Mouse (Mus musculus): ENCODE measurements around the gene Trpm7. TPM values are rescaled to one million over a fixed set of nuclear protein-coding genes. Genes with fewer than 3 reads are reported as not detected.

The Trpm7 gene
- polyA plus RNA-seq, 1 experiment from 2014 or later, result 54.4 TPM

- Histone ChIP-seq H3K27me3 (no peaks in the 10 kb centered on the region), H3K9ac (no peak overlapping the region), H3K9me3 (no peaks in the 10 kb centered on the region), H3K4me2 (replicated peaks) (no peak overlapping the region), H3K4me3 (no peak overlapping the region), H3K36me3 (peaks cover 46% of the 10 kb centered on the region), H3K27ac (no peak overlapping the region), H3K4me1 (no peaks in the 10 kb centered on the region)
- WGBS, result 91% methylated on average over 3 of the region's 3 CpGs
- ATAC-seq (ENCODE audit: insufficient number of reproducible peaks, insufficient read depth, low FRiP score, low TSS enrichment), result no peak
Observed at GRCm38 (mm10) chr2:126801980-126802379, 74.0 kb downstream of the Trpm7 start.

- Histone ChIP-seq H3K4me1 (no peaks in the 10 kb centered on the region), H3K9ac (no peak overlapping the region), H3K27ac (no peak overlapping the region), H3K27me3 (no peaks in the 10 kb centered on the region), H3K9me3 (no peaks in the 10 kb centered on the region), H3K36me3 (peaks cover 52% of the 10 kb centered on the region), H3K4me2 (replicated peaks) (no peak overlapping the region), H3K4me3 (no peak overlapping the region)
- 88% methylated on average over 5 of the region's 5 CpGs for whole genome bisulfite sequencing
- ATAC-seq (ENCODE audit: insufficient number of reproducible peaks, insufficient read depth, low FRiP score, low TSS enrichment), result no peak
Observed at GRCm38 (mm10) chr2:126798455-126798854, 77.6 kb downstream of the Trpm7 start.

GRCm38 (mm10) chr2:126795708-126796107, 80.3 kb downstream of the Trpm7 start:
- H3K36me3 ChIP-seq, result peaks cover 47% of the 10 kb centered on the region

GRCm38 (mm10) chr2:126792611-126793010, 83.4 kb downstream of the Trpm7 start:
- peaks cover 43% of the 10 kb centered on the region for H3K36me3 ChIP-seq
- no peaks in the 10 kb centered on the region for H3K27me3 ChIP-seq
- WGBS, result 78% methylated on average over 5 of the region's 5 CpGs
- no peak overlapping the region for H3K27ac ChIP-seq
- no peak for ATAC-seq (ENCODE audit: insufficient number of reproducible peaks, insufficient read depth, low FRiP score, low TSS enrichment)
- no peak overlapping the region for H3K9ac ChIP-seq
- 0 out of 2 replicates have a peak, but pooled peaks cover 2% of the 10 kb centered on the region for H3K4me1 ChIP-seq
- no peaks in the 10 kb centered on the region for H3K9me3 ChIP-seq
- no peak overlapping the region for H3K4me3 ChIP-seq
- no peak overlapping the region for H3K4me2 ChIP-seq (replicated peaks)

More at GRCm38 (mm10) chr2:126795708-126796107, 80.3 kb downstream of the Trpm7 start:
- H3K4me1 ChIP-seq, result no peaks in the 10 kb centered on the region
- no peak overlapping the region for H3K4me2 ChIP-seq (replicated peaks)
- ATAC-seq (ENCODE audit: insufficient number of reproducible peaks, insufficient read depth, low FRiP score, low TSS enrichment), result no peak
- no peak overlapping the region for H3K9ac ChIP-seq
- H3K9me3 ChIP-seq, result no peaks in the 10 kb centered on the region
- no peaks in the 10 kb centered on the region for H3K27me3 ChIP-seq
- H3K4me3 ChIP-seq, result no peak overlapping the region
- no peak overlapping the region for H3K27ac ChIP-seq
- WGBS, result 84% methylated on average over 3 of the region's 3 CpGs

DNA sequence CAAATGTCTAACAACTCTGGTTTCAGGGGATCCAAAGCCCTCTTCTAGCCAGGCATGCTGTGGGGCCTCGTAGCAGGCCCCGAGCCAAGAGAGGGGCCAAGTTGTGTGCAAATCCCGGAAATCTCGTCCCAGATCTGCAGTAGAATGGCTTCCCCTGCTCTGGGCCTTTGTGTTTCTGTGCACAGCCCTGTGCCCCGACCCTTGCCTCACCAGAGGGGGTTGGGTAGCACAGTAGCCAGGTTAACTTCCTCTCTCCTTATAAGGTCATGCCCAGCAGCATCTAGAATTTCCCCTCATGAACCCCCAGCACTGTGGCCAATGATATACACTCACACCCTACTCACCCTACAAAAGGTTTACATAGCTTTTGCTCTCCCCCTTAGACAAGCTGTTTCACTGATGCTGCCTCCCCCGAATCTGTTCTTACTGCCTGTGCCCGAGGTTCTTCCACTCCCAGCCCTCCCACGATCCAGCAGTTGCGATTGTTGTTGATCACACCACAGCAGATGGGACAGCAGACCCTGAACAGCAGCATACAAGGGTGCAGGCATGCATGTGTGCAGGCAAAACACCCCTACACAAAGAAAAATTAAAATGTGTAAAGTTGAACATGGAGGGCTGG, 88.2 kb downstream of the Trpm7 start:
- ATAC-seq (ENCODE audit: insufficient number of reproducible peaks, insufficient read depth, low FRiP score, low TSS enrichment), result no peak
- H3K9ac ChIP-seq, result no peak overlapping the region
- H3K4me3 ChIP-seq, result no peak overlapping the region
- WGBS, result 43% methylated on average over 9 of the region's 9 CpGs
- no peak overlapping the region for H3K4me2 ChIP-seq (replicated peaks)
- no peaks in the 10 kb centered on the region for H3K9me3 ChIP-seq
- H3K36me3 ChIP-seq, result peaks cover 15% of the 10 kb centered on the region
- H3K27ac ChIP-seq, result 0 out of 2 replicates have a peak overlapping the region, but pooled peaks have one; percentile 23
- H3K27me3 ChIP-seq, result no peaks in the 10 kb centered on the region
- 0 out of 2 replicates have a peak, but pooled peaks cover 2% of the 10 kb centered on the region for H3K4me1 ChIP-seq

GRCm38 (mm10) chr2:126783370-126783769, 92.7 kb downstream of the Trpm7 start, which contains the start of gene Usp50:
Gene Usp50, minus strand, starts transcription at chr2:126783470.
- H3K27ac ChIP-seq, result no peak within 1 kb of the TSS
- H3K27me3 ChIP-seq, result no peaks in the 10 kb centered on the region
- no peak within 1 kb of the TSS for H3K4me2 ChIP-seq (replicated peaks)
- H3K4me1 ChIP-seq, result 0 out of 2 replicates have a peak, but pooled peaks cover 2% of the 10 kb centered on the region
- no peaks in the 10 kb centered on the region for H3K9me3 ChIP-seq
- no peak for ATAC-seq (ENCODE audit: insufficient number of reproducible peaks, insufficient read depth, low FRiP score, low TSS enrichment)
- H3K4me3 ChIP-seq, result no peak within 1 kb of the TSS
- H3K36me3 ChIP-seq, result no peaks in the 10 kb centered on the region
- H3K9ac ChIP-seq, result no peak within 1 kb of the TSS
- 77% methylated on average over 4 of the region's 4 CpGs for WGBS

DNA sequence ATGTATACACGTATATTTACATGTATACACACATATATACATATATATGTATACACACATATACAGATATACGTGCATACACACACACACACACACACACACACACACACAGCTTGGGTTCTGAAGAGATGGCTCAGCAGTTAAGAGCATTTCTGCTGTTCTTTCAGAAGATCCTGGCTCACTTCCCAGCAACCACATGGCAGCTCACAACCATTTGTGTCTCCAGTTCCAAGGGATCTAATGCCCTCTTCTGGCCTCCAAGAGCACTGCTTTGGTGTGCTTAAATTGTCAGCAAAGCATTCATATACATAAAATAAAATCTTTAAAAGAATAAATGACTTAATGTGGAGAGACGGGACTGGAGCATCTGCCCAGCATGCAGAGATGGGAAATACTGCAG, 93.6 kb downstream of the Trpm7 start:
- Histone ChIP-seq H3K4me1 (no peaks in the 10 kb centered on the region), H3K4me3 (no peak overlapping the region), H3K9ac (no peak overlapping the region), H3K9me3 (no peaks in the 10 kb centered on the region), H3K4me2 (replicated peaks) (no peak overlapping the region), H3K27me3 (no peaks in the 10 kb centered on the region), H3K27ac (no peak overlapping the region), H3K36me3 (no peaks in the 10 kb centered on the region)
- 84% methylated on average over 3 of the region's 3 CpGs for WGBS
- ATAC-seq (ENCODE audit: insufficient number of reproducible peaks, insufficient read depth, low FRiP score, low TSS enrichment), result no peak

DNA sequence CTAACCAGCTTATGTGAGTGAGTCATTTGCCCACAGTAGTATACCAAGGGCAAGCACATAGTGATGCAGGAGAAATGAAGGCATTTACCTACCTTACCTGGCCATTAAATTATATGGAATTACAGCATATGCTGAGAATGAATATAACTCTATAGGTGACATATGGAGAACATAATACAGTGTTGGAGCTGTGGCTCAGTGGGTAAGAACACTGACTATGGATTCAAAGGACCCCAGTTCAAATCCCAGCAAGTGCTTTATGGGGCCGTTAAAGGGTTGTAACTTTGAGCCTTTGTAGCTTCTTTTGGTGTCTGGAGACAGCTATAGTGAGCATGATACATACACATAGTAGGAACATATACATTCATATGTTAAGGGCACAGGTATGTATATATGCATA, 94.6 kb downstream of the Trpm7 start:
- WGBS, result 92% methylated on average over 1 of the region's 1 CpGs
- no peaks in the 10 kb centered on the region for H3K36me3 ChIP-seq
- H3K27ac ChIP-seq, result no peak overlapping the region
- H3K4me1 ChIP-seq, result no peaks in the 10 kb centered on the region
- H3K9ac ChIP-seq, result no peak overlapping the region
- H3K9me3 ChIP-seq, result no peaks in the 10 kb centered on the region
- ATAC-seq (ENCODE audit: insufficient number of reproducible peaks, insufficient read depth, low FRiP score, low TSS enrichment), result no peak
- H3K4me3 ChIP-seq, result no peak overlapping the region
- no peaks in the 10 kb centered on the region for H3K27me3 ChIP-seq
- H3K4me2 ChIP-seq (replicated peaks), result no peak overlapping the region

- no peak overlapping the region for H3K27ac ChIP-seq
- H3K4me3 ChIP-seq, result no peak overlapping the region
- H3K4me1 ChIP-seq, result no peaks in the 10 kb centered on the region
- H3K36me3 ChIP-seq, result no peaks in the 10 kb centered on the region
- no peak overlapping the region for H3K9ac ChIP-seq
- no peak overlapping the region for H3K4me2 ChIP-seq (replicated peaks)
- 87% methylated on average over 10 of the region's 10 CpGs for WGBS
- no peaks in the 10 kb centered on the region for H3K27me3 ChIP-seq
- no peaks in the 10 kb centered on the region for H3K9me3 ChIP-seq
- ATAC-seq (ENCODE audit: insufficient number of reproducible peaks, insufficient read depth, low FRiP score, low TSS enrichment), result no peak
Observed at GRCm38 (mm10) chr2:126780286-126780685, 95.7 kb downstream of the Trpm7 start.

GRCm38 (mm10) chr2:126778806-126779205, 97.2 kb downstream of the Trpm7 start:
- no peaks in the 10 kb centered on the region for H3K4me1 ChIP-seq
- H3K4me3 ChIP-seq, result no peak overlapping the region
- H3K4me2 ChIP-seq (replicated peaks), result no peak overlapping the region
- no peak for ATAC-seq (ENCODE audit: insufficient number of reproducible peaks, insufficient read depth, low FRiP score, low TSS enrichment)
- no peak overlapping the region for H3K27ac ChIP-seq
- WGBS, result 84% methylated on average over 4 of the region's 4 CpGs
- H3K27me3 ChIP-seq, result no peaks in the 10 kb centered on the region
- no peaks in the 10 kb centered on the region for H3K9me3 ChIP-seq
- no peak overlapping the region for H3K9ac ChIP-seq
- no peaks in the 10 kb centered on the region for H3K36me3 ChIP-seq

GRCm38 (mm10) chr2:126776416-126776815, 99.6 kb downstream of the Trpm7 start:
- no peak overlapping the region for H3K4me3 ChIP-seq
- no peak for ATAC-seq (ENCODE audit: insufficient number of reproducible peaks, insufficient read depth, low FRiP score, low TSS enrichment)
- 54% methylated on average over 1 of the region's 1 CpGs for WGBS

DNA sequence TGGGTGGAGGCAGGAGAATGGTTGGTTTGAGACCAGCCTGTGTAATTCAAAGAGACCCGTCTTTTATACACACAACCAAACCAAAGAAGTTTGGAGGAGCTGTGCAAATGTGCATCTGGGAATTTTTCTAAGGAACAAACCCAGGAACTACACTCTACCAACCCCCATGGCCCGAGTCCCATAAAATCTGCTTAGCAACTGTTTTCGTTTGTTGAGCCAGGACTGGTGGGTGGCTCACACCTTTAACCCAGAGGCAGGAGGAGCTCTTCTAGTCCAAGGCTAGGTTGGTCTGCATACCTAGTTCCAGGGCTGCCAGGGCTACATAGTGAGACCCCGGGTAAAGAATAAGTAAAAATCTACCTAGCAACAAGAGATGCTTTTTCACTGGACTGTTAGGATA, 100.1 kb downstream of the Trpm7 start:
- no peak for ATAC-seq (ENCODE audit: insufficient number of reproducible peaks, insufficient read depth, low FRiP score, low TSS enrichment)

More at GRCm38 (mm10) chr2:126776416-126776815, 99.6 kb downstream of the Trpm7 start:
- Histone ChIP-seq H3K27ac (no peak overlapping the region), H3K4me1 (no peaks in the 10 kb centered on the region), H3K36me3 (no peaks in the 10 kb centered on the region), H3K4me2 (replicated peaks) (no peak overlapping the region), H3K9ac (no peak overlapping the region), H3K27me3 (no peaks in the 10 kb centered on the region), H3K9me3 (no peaks in the 10 kb centered on the region)

More for the DNA sequence above, 100.1 kb downstream of the Trpm7 start:
- no peak overlapping the region for H3K4me3 ChIP-seq
- H3K27me3 ChIP-seq, result no peaks in the 10 kb centered on the region
- H3K27ac ChIP-seq, result no peak overlapping the region
- no peaks in the 10 kb centered on the region for H3K4me1 ChIP-seq
- H3K9ac ChIP-seq, result no peak overlapping the region
- WGBS, result 75% methylated on average over 4 of the region's 4 CpGs
- no peak overlapping the region for H3K4me2 ChIP-seq (replicated peaks)
- H3K36me3 ChIP-seq, result no peaks in the 10 kb centered on the region
- no peaks in the 10 kb centered on the region for H3K9me3 ChIP-seq

Measured in embryonic facial prominence, embryonic 12.5 days (tissue).